Mouse (Mus musculus): ENCODE measurements at regions not wholly inside any gene's neighbourhood (a gene's known extent, or its start where the extent isn't known, plus 50 kb on each side); places are given as distances from the start of the nearest gene placed in this dataset.

DNA sequence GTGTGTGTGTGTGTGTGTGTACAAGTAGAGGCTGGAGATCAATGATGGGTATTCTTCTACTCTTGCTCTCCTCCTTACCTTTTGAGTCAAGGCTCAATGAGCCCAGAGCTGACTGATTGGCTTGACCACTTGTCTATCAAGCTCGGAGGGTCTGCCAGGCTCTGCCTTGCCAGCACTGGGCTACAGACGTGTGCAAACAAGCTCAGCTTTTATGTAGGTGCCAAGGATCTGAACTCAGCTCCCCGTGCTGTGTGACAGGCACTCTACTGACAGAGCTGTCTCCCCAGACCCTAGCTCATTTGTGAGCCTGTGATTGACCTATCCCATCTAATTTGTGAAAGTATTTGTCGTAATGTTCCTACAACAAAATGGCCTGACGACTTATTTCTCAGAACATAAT, 54.2 kb upstream of the Cdc42bpa start:
- DNase-seq (ENCODE audit: low read depth), result no peak

- no peak for DNase-seq (ENCODE audit: low read depth)
These were observed 67.6 kb upstream of the Cdc42bpa start for GRCm38 (mm10) chr1:179892711-179893110.

- peak; percentile 86 for DNase-seq (ENCODE audit: low read depth)
These were observed 72.4 kb upstream of the Cdc42bpa start for GRCm38 (mm10) chr1:179887921-179888320.

- no peak for DNase-seq (ENCODE audit: low read depth)
These were observed 77.7 kb upstream of the Ahctf1 start for GRCm38 (mm10) chr1:179881222-179881621.

GRCm38 (mm10) chr1:179877893-179878292, 74.4 kb upstream of the Ahctf1 start:
- DNase-seq (ENCODE audit: low read depth), result no peak

DNA sequence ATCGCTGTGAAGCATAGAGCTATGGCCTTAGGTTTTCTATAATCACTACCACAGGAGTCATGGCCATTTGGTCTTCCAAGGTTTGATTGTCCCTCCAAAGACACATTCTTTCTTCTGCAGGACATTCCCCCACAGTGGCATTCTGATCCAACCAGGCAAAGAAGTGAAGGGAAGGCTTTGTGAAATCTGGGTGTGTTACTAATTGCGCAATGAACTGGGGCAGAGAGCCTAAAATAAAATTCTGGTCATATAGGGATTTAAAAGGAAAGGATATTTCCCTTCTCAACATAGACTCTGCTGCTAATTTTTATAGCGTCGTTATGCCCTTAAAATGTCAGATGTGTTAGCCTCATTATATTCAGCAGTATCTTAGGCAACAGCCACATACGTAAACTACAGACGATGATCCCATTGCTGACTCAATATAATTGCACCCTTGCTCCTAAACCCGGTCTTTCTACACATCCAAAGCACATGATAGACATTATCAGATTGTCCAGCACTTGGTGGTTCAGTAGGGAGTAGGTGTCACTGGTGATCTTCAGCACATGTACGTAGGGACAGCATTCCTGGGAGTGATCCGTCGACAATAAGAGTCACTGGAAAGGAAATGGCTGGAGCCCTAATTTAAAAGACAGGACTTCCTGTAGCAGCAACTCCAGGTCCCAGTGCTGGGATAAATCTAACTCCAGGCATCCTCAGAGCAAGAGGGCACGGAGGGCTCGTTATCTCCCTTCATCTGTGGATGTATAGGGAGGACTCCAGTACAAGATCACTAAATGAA, 70.5 kb upstream of the Ahctf1 start:
- no peak for DNase-seq (ENCODE audit: low read depth)

DNA sequence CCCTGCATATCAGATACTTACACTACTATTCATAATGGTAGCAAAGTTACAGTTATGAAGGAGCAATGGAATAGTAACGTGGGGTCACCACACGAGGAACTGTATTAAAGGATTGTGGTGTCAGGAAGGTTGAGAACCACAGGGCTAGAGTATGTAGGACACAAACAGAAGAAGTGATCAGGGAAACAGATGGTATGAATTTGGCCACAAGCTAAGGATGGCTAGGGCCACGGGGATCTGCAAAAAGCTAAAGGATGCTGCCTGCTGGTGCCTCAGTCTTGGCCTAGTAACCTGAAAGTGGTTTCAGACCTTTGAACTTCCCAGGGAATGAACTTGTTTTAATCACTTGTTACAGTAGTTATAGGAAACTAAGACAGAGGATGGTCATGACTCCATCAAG, 68.5 kb upstream of the Ahctf1 start:
- DNase-seq (ENCODE audit: low read depth), result no peak

- DNase-seq (ENCODE audit: low read depth), result no peak
These were observed 65.2 kb upstream of the Ahctf1 start for GRCm38 (mm10) chr1:179868656-179869055.

- DNase-seq (ENCODE audit: low read depth), result no peak
These were observed 64.0 kb upstream of the Ahctf1 start for GRCm38 (mm10) chr1:179867493-179867892.

DNA sequence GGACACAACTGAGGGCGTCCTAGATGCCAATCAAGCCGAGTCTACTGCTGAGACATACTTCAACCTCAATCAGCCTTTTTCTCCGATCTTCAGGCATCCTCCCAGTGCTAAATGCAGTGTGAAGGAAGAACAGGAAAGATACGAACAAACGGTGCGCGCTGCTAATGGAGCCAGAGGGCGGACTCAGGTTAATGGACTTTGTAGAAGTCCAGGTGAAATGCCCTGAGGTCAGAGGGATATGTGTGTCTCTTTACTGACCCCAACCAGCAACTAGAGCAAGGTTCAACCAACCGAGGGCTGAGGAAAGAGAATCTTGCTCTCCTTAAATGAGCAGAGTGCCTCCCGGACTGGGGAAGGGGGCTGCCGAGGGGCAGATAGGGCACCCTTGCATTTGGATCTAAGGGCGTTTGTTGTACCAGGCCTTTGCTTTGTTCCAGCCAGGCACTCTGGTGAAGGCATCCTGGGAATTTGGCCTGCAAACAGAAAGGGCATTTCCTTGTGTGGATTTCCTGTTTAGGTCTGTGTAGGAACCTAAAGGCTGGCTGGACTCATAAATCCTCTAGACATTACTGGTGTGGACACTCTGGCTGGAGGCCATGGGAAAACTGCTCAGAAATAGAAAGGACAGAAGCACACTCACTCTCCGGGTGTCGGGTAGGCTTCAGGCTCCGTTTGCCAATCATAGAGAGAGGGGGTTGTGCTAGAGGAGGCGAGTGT, 62.7 kb upstream of the Ahctf1 start:
- DNase-seq (ENCODE audit: low read depth), result no peak

DNA sequence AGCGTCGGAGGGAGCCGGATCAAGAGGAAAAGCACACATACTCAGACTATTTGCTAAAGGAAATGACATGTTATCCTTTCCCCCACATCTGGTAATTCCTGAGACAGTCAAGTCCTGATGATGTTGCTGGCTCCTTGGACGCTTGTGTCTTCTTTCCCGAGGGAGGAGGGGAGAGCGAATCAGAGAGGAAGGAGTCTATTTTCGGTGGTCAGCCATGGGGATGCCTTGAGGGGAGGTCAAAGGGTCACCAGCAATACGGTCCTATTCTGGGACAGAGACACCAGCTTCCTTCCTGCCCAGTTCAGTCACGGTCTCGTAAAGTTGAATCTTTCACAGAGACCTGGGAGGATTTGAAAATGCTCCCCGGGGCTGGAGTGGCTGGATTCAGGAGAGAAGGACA, 62.1 kb upstream of the Ahctf1 start:
- DNase-seq (ENCODE audit: low read depth), result no peak

GRCm38 (mm10) chr1:179864537-179865226, 61.2 kb upstream of the Ahctf1 start:
- DNase-seq (ENCODE audit: low read depth), result no peak

DNA sequence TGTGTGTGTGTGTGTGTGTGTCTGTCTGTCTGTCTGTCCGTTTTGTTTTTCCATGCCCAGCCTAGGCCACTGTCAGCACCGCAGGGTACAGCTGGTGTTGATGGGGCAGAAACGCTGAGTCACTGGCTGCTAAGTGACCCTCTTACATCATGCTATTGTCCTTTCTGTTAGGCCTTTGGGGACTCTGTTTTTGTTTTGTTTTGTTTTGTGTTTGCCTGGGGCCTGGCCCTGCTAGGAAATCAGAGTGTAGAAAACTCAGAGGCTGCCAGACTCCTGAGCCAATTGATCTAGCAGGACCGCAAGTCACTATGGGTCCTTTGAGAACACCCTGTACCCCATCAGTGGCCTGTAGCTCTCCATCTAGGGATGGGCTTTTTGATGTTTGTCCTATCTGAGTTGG, 59.9 kb upstream of the Ahctf1 start:
- DNase-seq (ENCODE audit: low read depth), result no peak

DNA sequence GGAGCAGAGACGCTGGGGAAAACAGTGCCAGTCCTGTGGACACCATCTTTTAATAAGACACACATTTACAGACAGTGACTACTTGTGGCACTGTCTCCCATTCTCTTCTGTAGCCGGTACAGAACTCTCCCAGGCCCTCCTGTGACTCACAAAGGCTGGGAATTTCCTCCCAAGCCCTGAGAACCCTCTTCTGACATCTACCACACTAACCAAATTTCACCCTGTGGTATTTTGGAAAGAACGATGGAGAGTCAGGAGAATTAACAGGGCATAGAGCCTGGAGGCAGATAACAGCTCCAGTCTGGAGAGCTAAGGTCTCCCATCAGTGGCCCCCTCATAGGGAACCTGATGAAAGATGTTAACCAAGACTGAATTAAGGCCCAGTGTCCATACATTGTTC, 59.5 kb upstream of the Ahctf1 start:
- peak; percentile 87 for DNase-seq (ENCODE audit: low read depth)

DNA sequence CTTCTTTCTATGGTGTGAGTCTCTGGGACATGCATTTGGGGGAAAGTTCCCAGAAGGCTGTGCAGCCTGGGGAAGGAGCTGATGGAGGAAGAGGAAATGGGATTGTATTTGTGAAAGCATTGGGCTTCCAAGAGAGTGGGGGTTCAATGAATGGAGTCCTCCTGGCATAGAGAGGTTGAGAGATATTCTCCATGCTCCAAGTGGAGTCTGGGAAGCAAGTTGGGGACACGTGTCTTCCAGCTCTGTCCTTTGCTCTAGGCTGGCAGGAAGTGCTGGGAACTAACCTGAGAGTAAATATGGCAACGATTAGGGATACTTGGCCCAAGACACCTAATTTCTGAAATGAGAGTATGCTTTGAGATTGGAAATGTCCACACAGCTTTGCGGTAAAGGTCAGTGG, 58.3 kb upstream of the Ahctf1 start:
- DNase-seq (ENCODE audit: low read depth), result no peak

DNA sequence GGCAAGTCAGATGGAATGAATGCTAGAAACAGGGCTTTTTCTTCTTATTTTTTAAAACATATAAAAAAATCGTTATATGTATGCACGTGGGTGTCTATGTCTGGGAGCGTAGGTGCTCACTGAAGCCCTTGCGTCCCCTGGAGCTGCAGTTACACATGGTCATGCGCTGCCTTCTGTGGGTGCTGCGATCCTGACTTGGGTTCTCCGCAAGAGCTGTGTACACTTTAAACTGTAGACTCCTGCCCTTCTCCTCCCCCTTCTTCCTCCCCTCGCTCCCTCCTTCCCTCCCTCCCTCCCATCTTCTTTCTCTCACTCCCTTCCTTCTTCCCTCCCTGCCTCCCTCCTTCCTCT, 56.0 kb upstream of the Ahctf1 start:
- DNase-seq (ENCODE audit: low read depth), result no peak

- no peak for DNase-seq (ENCODE audit: low read depth)
These were observed 55.5 kb upstream of the Ahctf1 start for GRCm38 (mm10) chr1:179858780-179859551.

- no peak for DNase-seq (ENCODE audit: low read depth)
These were observed 50.9 kb upstream of the Ahctf1 start for GRCm38 (mm10) chr1:179854288-179854965.

All from fibroblast of lung, adult 2 months (primary cell).